Mouse (Mus musculus) heart, adult 2 months (tissue): Measurements from ENCODE around the gene Pip4p1.

ENCODE experiments used
- CTCF ChIP-seq: fragments of 200-600 bp; IDR thresholded peaks from 2 replicates; pipeline ENCODE4 v1.8.1; 2022; ENCODE audit warnings: antibody characterized with exemption, mild to moderate bottlenecking, moderate library complexity
- EP300 ChIP-seq: fragments of 200-500 bp; IDR thresholded peaks from 2 replicates; pipeline ENCODE4 v1.6.1; 2011; ENCODE audit warnings: low read depth, low read length, control low read depth; ENCODE audit not compliant: insufficient read depth
- POLR2A ChIP-seq: fragments of 200-500 bp; IDR thresholded peaks from 2 replicates; pipeline ENCODE4 v1.6.1; 2011; ENCODE audit warnings: mild to moderate bottlenecking, low read depth, low read length, control low read depth; ENCODE audit not compliant: insufficient read depth

- no peak for TF ChIP-seq CTCF
- TF ChIP-seq EP300, result no peak
- TF ChIP-seq POLR2A, result no peak
These were observed 22.5 kb downstream of the Pip4p1 start for GRCm38 (mm10) chr14:50908126-50908525.
